Mouse (Mus musculus) E14TG2a.4 (cell line): ENCODE measurements around the gene Bsn.

Experiments used
- CTCF ChIP-seq: conservative IDR thresholded peaks from 2 replicates; pipeline ENCODE4 v1.5.1; 2014; ENCODE audit warnings: low read length
- NANOG ChIP-seq: IDR thresholded peaks from 2 replicates; pipeline ENCODE4 v1.6.1; 2014; ENCODE audit warnings: borderline replicate concordance, low read length, mixed read lengths
- POU5F1 ChIP-seq: IDR thresholded peaks from 2 replicates; pipeline ENCODE4 v1.6.1; 2014; ENCODE audit warnings: low read length, borderline replicate concordance

DNA sequence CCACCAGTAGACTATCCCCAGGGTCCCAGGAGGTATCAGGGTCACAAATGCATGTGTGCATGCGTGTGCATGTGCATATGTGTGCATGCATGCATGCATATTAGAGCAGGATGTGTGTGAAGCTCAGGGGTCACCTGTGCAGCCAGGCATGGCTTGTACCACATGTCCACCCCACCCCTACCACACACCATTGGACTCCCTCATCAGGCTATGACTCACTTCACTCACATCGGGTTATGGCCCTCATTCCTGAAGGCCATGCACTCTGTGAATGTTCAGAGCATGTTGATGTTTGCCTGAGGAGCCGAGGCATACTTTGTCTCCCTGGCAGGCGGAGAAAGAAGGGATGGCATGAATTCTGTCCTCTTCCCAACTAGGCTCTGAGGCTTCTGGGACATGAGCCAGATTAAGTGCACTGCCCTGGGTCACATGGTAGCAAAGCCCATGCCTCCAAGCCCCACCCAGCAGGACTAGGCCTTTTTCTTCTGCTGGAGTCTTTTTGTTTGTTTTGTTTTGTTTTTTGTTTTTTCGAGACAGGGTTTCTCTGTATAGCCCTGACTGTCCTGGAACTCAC, 17.3 kb downstream of the Bsn start:
- no peak for TF ChIP-seq NANOG
- no peak for TF ChIP-seq CTCF
- no peak for TF ChIP-seq POU5F1
